Mouse (Mus musculus): ENCODE measurements at regions not wholly inside any gene's neighbourhood (a gene's known extent, or its start where the extent isn't known, plus 50 kb on each side); places are given as distances from the start of the nearest gene placed in this dataset.
A peak's percentile ranks its signal among the peaks of the same experiment; 100 is the strongest.

DNA sequence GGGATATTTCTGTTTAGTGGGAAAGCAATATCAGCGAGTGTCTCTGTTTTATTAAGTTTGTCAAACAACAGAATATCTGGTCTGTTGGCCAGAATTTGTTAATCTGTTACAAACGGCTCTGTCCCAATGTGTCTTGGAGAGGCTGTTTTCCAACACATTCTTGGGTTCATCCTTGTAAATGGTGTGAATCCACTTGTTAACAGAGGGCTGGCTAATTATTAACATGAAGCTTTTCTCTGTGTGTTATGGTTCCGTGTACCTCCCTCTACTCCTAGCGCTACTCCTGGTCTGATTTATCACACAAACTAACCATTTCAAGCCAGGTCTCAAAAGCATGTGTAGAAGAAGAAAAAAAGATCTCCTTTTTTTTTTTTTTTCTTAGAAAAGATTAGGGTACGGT, 60.4 kb downstream of the Pou3f3 start:
- Histone ChIP-seq H3K4me3 (replicated peaks; ENCODE audit: low read length) (no peak overlapping the region), H3K9ac (ENCODE audit: low read length) (no peak overlapping the region), H3K4me1 (ENCODE audit: control insufficient read depth, insufficient read depth, low read length) (no peaks in the 10 kb centered on the region), H3K27ac (ENCODE audit: low read length) (no peak overlapping the region), H3K36me3 (ENCODE audit: control insufficient read depth, insufficient read depth, low read length) (no peaks in the 10 kb centered on the region), H3K27me3 (ENCODE audit: control insufficient read depth, insufficient read depth, low read length) (no peaks in the 10 kb centered on the region), H3K4me2 (ENCODE audit: low read depth, low read length) (no peak overlapping the region), H3K9me3 (replicated peaks; ENCODE audit: control insufficient read depth, low read length) (no peaks in the 10 kb centered on the region)
- WGBS, result 56% methylated on average over 5 of the region's 5 CpGs
- no peak for ATAC-seq (ENCODE audit: insufficient read depth, low FRiP score)

DNA sequence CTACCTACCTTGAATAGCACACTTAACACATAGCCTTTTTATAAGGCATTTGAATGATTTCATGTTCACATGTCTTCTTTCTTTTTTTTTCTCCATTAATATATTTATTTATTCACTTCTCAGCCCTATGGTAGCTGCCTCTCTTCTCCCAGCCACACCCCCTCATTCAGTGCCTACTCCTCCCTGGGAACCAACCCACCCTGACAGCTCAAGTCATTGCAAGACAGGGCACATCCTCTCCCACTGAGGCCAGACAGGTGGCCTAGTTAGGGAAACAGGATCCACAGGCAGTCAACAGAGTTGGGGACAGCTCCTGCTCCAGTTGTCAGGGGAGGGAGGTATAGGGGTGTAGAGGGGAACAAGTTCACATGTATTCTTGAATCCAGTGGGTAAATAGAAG, 60.9 kb downstream of the Pou3f3 start:
- Histone ChIP-seq H3K9me3 (replicated peaks; ENCODE audit: control insufficient read depth, low read length) (no peaks in the 10 kb centered on the region), H3K9ac (ENCODE audit: low read length) (no peak overlapping the region), H3K27me3 (ENCODE audit: control insufficient read depth, insufficient read depth, low read length) (no peaks in the 10 kb centered on the region), H3K4me2 (ENCODE audit: low read depth, low read length) (no peak overlapping the region), H3K4me3 (replicated peaks; ENCODE audit: low read length) (no peak overlapping the region), H3K4me1 (ENCODE audit: control insufficient read depth, insufficient read depth, low read length) (no peaks in the 10 kb centered on the region), H3K36me3 (ENCODE audit: control insufficient read depth, insufficient read depth, low read length) (no peaks in the 10 kb centered on the region), H3K27ac (ENCODE audit: low read length) (no peak overlapping the region)
- ATAC-seq (ENCODE audit: insufficient read depth, low FRiP score), result no peak

DNA sequence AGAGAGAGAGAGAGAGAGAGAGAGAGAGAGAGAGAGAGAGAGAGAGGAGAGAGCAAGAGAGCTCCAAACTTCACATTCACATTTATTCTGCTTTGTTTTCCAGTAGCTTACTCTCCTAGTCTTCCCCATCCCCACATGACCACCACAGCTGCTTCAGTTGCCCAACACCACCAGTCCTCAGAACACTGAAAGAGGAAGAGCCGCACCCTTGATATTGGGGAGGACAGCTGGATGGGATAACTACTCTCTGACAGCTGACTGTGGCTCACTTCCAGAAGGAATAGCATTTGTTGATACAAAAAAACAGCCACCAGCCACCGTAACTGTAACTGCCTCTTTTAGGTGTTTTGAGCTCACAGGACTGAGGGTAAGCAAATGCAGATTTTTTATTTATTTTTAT, 67.9 kb downstream of the Pou3f3 start:
- no peak for ATAC-seq (ENCODE audit: insufficient read depth, low FRiP score)
- H3K4me1 ChIP-seq (ENCODE audit: control insufficient read depth, insufficient read depth, low read length), result no peaks in the 10 kb centered on the region
- no peaks in the 10 kb centered on the region for H3K9me3 ChIP-seq (replicated peaks; ENCODE audit: control insufficient read depth, low read length)
- no peak overlapping the region for H3K4me3 ChIP-seq (replicated peaks; ENCODE audit: low read length)
- 33% methylated on average over 2 of the region's 2 CpGs for WGBS
- H3K27me3 ChIP-seq (ENCODE audit: control insufficient read depth, insufficient read depth, low read length), result no peaks in the 10 kb centered on the region
- H3K27ac ChIP-seq (ENCODE audit: low read length), result no peak overlapping the region
- no peak overlapping the region for H3K4me2 ChIP-seq (ENCODE audit: low read depth, low read length)
- H3K9ac ChIP-seq (ENCODE audit: low read length), result no peak overlapping the region
- no peaks in the 10 kb centered on the region for H3K36me3 ChIP-seq (ENCODE audit: control insufficient read depth, insufficient read depth, low read length)

DNA sequence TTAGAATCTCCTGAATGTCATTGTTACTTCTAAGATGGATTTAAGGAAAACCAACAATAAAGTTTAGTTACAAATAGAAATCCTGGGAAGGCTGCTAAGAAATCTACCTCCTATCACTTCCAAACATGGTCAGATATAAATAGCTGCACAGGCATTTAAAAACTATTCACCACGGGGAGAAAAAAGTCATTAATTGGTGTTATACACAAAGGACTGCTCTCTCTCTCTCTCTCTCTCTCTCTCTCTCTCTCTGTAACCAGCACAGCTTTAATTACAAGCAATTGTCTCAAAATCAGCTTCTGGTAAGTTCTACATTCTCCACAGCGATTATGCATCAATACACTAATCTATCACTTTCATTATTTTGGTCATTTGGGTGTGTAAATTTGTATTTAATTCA, 68.5 kb downstream of the Pou3f3 start:
- WGBS, result 51% methylated on average over 2 of the region's 2 CpGs
- ATAC-seq (ENCODE audit: insufficient read depth, low FRiP score), result no peak
- H3K4me2 ChIP-seq (ENCODE audit: low read depth, low read length), result no peak overlapping the region
- H3K4me3 ChIP-seq (replicated peaks; ENCODE audit: low read length), result no peak overlapping the region
- no peak overlapping the region for H3K27ac ChIP-seq (ENCODE audit: low read length)
- H3K9me3 ChIP-seq (replicated peaks; ENCODE audit: control insufficient read depth, low read length), result no peaks in the 10 kb centered on the region
- no peaks in the 10 kb centered on the region for H3K27me3 ChIP-seq (ENCODE audit: control insufficient read depth, insufficient read depth, low read length)
- H3K36me3 ChIP-seq (ENCODE audit: control insufficient read depth, insufficient read depth, low read length), result no peaks in the 10 kb centered on the region
- no peaks in the 10 kb centered on the region for H3K4me1 ChIP-seq (ENCODE audit: control insufficient read depth, insufficient read depth, low read length)
- no peak overlapping the region for H3K9ac ChIP-seq (ENCODE audit: low read length)

DNA sequence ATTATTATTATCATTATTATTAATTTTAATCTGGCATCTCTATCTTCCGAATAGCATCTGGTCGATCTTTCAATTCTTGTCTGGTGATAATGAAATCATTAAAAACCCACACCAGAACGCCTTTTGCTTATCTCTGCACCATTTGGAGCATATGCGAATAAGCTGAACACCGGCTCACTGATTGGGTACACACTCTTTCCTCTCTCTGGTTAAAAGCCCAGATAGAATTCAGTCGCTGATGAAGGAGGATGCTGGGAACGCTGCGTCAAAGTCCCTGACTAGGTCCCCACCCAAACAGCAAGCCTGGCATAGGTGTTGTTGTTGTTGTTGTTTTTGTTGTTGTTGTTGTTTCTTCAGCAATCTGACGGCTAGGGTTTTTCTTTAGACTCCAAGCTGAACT, 74.5 kb downstream of the Pou3f3 start:
- Histone ChIP-seq H3K27ac (ENCODE audit: low read length) (no peak overlapping the region), H3K4me1 (ENCODE audit: control insufficient read depth, insufficient read depth, low read length) (no peaks in the 10 kb centered on the region), H3K4me3 (replicated peaks; ENCODE audit: low read length) (no peak overlapping the region), H3K4me2 (ENCODE audit: low read depth, low read length) (no peak overlapping the region), H3K9me3 (replicated peaks; ENCODE audit: control insufficient read depth, low read length) (no peaks in the 10 kb centered on the region), H3K36me3 (ENCODE audit: control insufficient read depth, insufficient read depth, low read length) (no peaks in the 10 kb centered on the region), H3K9ac (ENCODE audit: low read length) (no peak overlapping the region), H3K27me3 (ENCODE audit: control insufficient read depth, insufficient read depth, low read length) (no peaks in the 10 kb centered on the region)
- ATAC-seq (ENCODE audit: insufficient read depth, low FRiP score), result no peak
- 75% methylated on average over 9 of the region's 9 CpGs for WGBS

DNA sequence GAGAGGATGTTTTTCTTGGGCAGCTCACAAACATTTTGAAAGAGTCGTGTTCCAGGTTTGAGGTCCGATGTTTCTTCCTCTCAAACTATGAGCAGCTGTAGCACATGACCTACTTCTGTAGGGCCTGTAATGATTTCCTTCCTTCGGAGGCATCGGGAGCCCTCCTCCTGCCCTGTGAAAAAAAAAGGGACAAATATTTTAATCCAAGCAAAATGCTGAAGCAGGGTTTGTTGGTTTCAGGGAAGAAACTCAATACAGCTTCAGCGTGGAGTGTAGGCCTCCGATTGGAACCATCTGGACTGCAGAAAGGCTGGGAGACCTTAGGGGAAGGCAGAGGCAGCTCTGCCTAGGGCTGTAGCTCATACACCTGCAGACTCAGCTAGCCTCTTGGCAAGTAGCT, 76.4 kb downstream of the Pou3f3 start:
- ATAC-seq (ENCODE audit: insufficient read depth, low FRiP score), result no peak
- H3K4me1 ChIP-seq (ENCODE audit: control insufficient read depth, insufficient read depth, low read length), result no peaks in the 10 kb centered on the region
- no peaks in the 10 kb centered on the region for H3K36me3 ChIP-seq (ENCODE audit: control insufficient read depth, insufficient read depth, low read length)
- H3K27me3 ChIP-seq (ENCODE audit: control insufficient read depth, insufficient read depth, low read length), result no peaks in the 10 kb centered on the region
- H3K4me3 ChIP-seq (replicated peaks; ENCODE audit: low read length), result no peak overlapping the region
- no peak overlapping the region for H3K9ac ChIP-seq (ENCODE audit: low read length)
- no peaks in the 10 kb centered on the region for H3K9me3 ChIP-seq (replicated peaks; ENCODE audit: control insufficient read depth, low read length)
- H3K4me2 ChIP-seq (ENCODE audit: low read depth, low read length), result peak overlapping the region; percentile 7; the same call in 1 of the 2 replicates
- 31% methylated on average over 6 of the region's 6 CpGs for WGBS
- H3K27ac ChIP-seq (ENCODE audit: low read length), result peak overlapping the region; percentile 17; the same call in 1 of the 2 replicates

DNA sequence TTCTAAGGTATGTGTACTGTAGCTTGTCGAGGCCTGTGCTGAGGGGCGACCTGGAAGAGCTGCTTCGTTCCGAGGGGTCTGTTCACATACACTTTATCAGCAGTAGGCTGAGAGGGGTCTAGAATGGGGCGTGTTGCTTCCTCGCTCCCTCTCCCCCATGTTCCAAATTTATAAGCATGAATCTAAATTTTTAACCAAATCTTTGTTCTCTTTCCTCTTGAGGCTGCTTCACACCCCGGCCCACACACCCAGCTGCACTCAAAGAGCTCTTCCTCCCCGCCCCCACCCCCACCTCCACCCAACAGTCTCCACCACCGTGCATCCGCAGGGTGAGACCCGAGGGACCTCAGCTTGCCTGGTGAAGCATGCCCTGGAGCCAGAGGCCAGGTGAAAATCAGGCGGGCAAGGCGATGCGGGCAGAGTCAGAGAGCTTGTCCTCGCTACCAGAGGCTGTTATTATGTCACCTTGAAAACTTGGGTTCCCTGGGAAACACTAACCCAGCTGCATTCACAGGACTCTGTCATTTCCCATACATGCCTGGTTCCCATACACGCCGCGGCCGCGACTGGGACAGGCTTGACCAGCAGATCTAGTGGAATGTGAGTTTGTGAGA, 77.1 kb upstream of the Mrps9 start:
- Histone ChIP-seq H3K27ac (ENCODE audit: low read length) (no peak overlapping the region), H3K27me3 (ENCODE audit: control insufficient read depth, insufficient read depth, low read length) (no peaks in the 10 kb centered on the region), H3K9ac (ENCODE audit: low read length) (no peak overlapping the region), H3K9me3 (replicated peaks; ENCODE audit: control insufficient read depth, low read length) (no peaks in the 10 kb centered on the region), H3K4me2 (ENCODE audit: low read depth, low read length) (no peak overlapping the region), H3K4me3 (replicated peaks; ENCODE audit: low read length) (no peak overlapping the region), H3K36me3 (ENCODE audit: control insufficient read depth, insufficient read depth, low read length) (no peaks in the 10 kb centered on the region), H3K4me1 (ENCODE audit: control insufficient read depth, insufficient read depth, low read length) (no peaks in the 10 kb centered on the region)
- 68% methylated on average over 20 of the region's 20 CpGs for WGBS
- no peak for ATAC-seq (ENCODE audit: insufficient read depth, low FRiP score)

DNA sequence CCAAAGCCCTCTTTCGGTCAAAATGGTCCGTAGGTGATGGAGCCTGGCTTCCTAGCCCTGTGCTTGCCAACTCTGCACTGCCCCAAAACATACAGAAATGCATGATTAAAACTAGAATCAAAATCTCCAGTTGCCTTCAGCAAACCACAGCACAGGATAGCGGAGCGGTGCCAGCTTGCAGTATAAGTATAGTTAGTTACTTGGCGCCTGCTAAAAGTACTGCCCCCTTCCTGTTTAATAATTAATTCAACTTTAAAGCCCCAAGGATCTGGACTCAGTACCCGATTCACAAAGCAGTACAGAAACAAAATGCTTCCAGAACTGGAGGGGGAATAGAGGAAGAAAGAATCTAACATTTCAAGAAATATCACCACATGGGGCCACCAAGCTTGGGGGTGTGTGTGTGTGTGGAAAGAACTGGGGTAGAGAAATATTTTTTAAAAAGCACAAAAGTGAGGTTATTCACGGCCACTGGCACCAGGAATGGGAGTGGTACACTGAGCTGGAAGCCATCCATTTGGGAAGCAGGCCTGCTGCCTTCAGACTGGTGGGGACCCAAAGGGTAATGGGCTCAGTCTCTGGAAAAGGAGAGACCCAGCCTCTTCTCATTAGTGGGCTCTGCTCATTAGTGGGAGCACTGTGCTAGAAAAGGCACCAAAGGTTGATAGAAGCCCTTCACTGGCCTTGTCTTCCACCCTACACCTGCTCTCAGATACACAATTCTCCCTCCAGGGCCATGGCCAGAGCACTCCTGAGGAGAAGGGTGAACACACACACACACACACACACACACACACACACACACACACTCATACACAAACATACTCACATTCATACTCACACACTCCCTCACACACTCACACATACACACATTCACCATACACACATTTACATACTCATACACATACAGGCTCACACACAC, 75.8 kb upstream of the Mrps9 start:
- Histone ChIP-seq H3K4me3 (replicated peaks; ENCODE audit: low read length) (no peak overlapping the region), H3K4me1 (ENCODE audit: control insufficient read depth, insufficient read depth, low read length) (no peaks in the 10 kb centered on the region), H3K27ac (ENCODE audit: low read length) (no peak overlapping the region), H3K9ac (ENCODE audit: low read length) (no peak overlapping the region), H3K36me3 (ENCODE audit: control insufficient read depth, insufficient read depth, low read length) (no peaks in the 10 kb centered on the region), H3K27me3 (ENCODE audit: control insufficient read depth, insufficient read depth, low read length) (0 out of 2 replicates have a peak, but pooled peaks cover under 1% of the 10 kb centered on the region), H3K9me3 (replicated peaks; ENCODE audit: control insufficient read depth, low read length) (no peaks in the 10 kb centered on the region), H3K4me2 (ENCODE audit: low read depth, low read length) (no peak overlapping the region)
- WGBS, result 86% methylated on average over 7 of the region's 7 CpGs
- no peak for ATAC-seq (ENCODE audit: insufficient read depth, low FRiP score)

DNA sequence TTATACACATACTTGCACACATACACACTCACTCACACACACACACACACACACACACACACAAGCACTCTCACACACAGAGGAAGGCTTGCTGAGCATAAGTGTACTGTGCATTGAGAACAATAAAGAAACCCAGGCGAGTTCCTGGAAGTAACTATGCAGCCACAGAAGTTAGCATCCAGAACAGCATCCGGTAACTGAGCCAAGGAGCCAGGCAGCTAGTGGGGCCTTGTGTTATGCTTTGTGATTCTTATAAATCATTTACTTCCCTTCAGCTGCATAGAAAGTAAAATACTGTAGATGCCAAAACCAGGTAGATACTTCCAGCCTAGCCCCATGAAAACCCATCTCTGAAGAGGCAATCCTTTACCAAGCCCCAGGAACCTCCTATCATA, 75.1 kb upstream of the Mrps9 start:
- Histone ChIP-seq H3K4me2 (ENCODE audit: low read depth, low read length) (no peak overlapping the region), H3K9me3 (replicated peaks; ENCODE audit: control insufficient read depth, low read length) (no peaks in the 10 kb centered on the region), H3K4me1 (ENCODE audit: control insufficient read depth, insufficient read depth, low read length) (no peaks in the 10 kb centered on the region), H3K36me3 (ENCODE audit: control insufficient read depth, insufficient read depth, low read length) (no peaks in the 10 kb centered on the region), H3K27me3 (ENCODE audit: control insufficient read depth, insufficient read depth, low read length) (0 out of 2 replicates have a peak, but pooled peaks cover 3% of the 10 kb centered on the region), H3K4me3 (replicated peaks; ENCODE audit: low read length) (no peak overlapping the region), H3K9ac (ENCODE audit: low read length) (no peak overlapping the region), H3K27ac (ENCODE audit: low read length) (no peak overlapping the region)
- 72% methylated on average over 2 of the region's 2 CpGs for WGBS
- no peak for ATAC-seq (ENCODE audit: insufficient read depth, low FRiP score)
